Mouse (Mus musculus) regulatory T cell (primary cell): ENCODE measurements around the gene Shc3.

Experiments
- in situ Hi-C: fragments of 300-600 bp; cut with MboI, MseI; formaldehyde crosslinking; loops from one replicate; pipeline ENCODE4 v1.15.1; 2025; ENCODE audit warnings: high pct_unique_total_duplicates

Gene Shc3

GRCm38 (mm10) chr13:51387908-51388307, 181.3 kb downstream of the Shc3 start:
- in situ Hi-C loops = no loop called here

- in situ Hi-C loops = no loop called here
Observed at GRCm38 (mm10) chr13:51384899-51385298, 184.3 kb downstream of the Shc3 start.

- in situ Hi-C loops = no loop called here
Observed at GRCm38 (mm10) chr13:51381498-51381897, 187.7 kb downstream of the Shc3 start.
